Mouse (Mus musculus) spleen, postnatal 36 days (tissue): Measurements from ENCODE around the gene Muc20.

Experiments used
- DNase-seq, 2 experiments: peaks; one replicate each; pipeline ENCODE4 v3.0.0; 2022; ENCODE audit warnings: low spot score in 2 of 2, mixed read lengths in 1 of 2

Gene Muc20

DNA sequence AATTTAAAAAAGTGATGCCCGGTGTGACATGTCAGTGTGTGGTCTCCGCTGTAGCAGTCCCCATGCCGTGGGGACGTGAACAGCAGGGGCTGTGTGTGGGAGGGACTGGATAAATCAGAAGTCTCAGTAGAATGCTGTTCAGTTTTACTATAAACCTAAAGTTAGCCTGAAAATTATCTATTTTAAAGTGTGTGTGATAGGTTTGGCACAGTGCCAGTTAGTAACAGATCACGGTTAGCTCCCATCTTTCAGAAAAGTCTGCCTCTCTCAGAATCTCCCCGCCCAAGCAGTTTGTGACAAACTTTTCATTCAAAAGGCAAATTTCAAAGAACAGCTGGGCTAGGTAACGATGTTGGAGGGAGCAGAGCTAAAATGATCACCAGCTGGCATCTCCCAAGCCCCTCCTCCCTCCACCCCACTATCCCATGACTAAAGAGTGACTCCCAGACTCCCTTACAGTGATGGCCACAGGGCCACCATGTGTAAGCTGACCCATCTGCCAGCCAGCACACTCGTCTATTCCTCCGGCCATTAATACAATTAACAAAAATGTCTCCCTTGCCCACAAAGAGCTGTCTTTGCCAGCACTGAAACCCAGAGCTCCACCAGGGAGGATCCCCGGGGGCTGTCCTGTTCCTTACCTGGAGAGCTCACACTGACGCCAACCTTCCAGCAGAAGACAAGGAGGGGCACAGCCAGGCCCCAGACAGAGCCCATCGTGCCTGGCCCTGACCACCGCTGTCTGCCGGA is 384 bp downstream of the Muc20 start:
- DNase-seq: no peak

- no peak for DNase-seq
These were observed 2.1 kb downstream of the Muc20 start for GRCm38 (mm10) chr16:32795177-32795576.

DNA sequence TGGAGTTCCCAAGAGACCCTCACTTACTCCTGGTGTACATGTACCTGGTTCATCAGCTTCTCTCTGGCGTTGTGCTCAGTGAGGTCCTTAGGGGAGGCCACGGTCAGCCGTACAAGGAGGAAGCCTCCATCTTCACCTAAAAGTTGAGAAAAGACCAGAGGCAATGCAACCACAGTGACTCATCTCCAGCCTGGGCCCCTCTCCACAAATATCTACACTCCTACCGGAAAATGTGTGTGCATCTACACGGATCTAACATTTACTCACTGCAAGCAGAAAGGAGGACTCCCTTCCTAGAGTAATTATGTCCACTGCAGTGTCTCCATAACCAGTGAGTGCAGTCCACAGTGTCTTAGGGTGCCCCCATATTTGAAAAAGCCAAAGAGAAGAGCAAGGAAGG is 7.2 kb downstream of the Muc20 start:
- no peak for DNase-seq

GRCm38 (mm10) chr16:32784840-32785239 is 12.4 kb downstream of the Muc20 start:
- no peak for DNase-seq

GRCm38 (mm10) chr16:32783324-32784062 is 13.7 kb downstream of the Muc20 start:
- no peak for DNase-seq

DNA sequence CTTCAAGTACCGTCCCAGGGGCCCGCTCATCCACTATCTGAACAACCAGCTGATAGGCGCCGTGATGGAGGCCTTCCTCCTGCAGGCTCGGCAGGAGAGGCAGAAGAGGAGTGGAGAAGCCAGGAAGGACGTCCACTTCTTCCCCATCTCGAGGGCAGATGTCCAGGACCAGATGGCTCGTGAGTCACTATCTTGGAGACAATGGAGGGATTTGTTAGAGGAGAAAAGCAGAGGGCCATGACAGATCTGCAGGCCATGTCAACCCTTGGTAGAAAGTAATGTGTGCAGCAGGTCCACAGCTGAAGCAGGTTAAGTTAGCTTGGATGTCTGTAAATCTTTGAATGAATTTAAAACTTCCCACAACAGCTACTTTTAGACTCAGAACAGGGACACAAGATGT is 18.3 kb downstream of the Muc20 start:
- DNase-seq: no peak

DNA sequence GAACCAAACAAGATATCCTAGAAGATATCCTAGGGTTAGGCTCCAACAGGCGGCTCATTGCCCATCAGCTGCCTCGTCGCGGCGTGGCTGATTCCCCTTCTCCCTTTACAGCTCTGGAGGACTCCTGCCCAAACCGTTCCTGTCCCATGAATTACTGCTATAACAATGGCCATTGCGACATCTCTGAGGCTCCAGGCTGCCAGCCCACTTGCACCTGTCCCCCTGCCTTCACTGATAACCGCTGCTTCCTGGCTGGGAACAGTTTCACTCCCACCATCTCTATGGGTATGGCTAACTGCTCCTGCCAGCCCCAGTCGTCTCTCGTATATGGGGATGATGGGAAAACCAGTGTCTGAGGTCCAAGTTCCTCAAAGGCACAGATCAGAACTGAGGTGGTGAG is 20.6 kb downstream of the Muc20 start:
- no peak for DNase-seq

DNA sequence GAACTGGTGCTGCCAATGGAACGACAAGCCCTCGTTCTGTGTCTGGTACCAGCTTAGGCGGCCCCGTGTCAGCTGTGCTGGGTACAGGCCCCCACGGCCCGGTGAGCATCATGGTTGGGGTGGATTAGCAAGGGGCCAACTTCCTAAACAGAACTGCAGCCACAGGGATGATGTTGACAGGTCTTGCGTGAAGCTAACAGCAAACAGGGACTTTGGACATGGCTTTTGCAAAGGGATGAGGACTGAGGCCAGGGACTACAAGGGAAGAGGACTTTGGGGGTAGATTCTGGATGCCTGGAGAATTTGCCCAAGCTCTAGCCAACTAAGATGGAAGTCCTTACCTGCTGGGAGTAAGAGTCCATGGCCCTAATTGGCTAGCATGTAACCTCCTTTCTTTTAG is 30.3 kb downstream of the Muc20 start:
- no peak for DNase-seq

DNA sequence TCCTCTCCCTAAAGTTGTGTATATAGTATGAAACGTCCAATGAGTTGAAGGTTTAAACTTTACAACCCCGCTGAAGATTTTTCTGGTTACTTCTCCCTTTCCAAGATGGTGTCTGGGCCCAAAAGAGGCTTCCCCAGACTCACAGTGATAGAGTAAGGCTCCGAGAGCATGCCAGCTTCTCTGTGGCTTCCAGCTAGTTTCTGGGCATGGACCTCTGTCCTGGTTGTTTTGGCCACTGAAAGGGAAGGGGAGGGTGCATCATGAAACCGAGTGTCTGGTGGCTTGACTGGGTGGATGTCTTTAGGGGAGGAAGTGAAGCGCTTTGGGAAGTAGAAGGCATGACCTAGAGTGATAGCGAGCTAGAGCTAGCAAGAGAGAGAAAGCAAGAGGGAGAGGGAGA is 32.3 kb downstream of the Muc20 start:
- no peak for DNase-seq

GRCm38 (mm10) chr16:32764550-32764949 is 32.7 kb downstream of the Muc20 start:
- no peak for DNase-seq

GRCm38 (mm10) chr16:32750242-32751127 is 46.8 kb downstream of the Muc20 start:
- no peak for DNase-seq

GRCm38 (mm10) chr16:32745852-32746251 is 51.4 kb downstream of the Muc20 start:
- no peak for DNase-seq

DNA sequence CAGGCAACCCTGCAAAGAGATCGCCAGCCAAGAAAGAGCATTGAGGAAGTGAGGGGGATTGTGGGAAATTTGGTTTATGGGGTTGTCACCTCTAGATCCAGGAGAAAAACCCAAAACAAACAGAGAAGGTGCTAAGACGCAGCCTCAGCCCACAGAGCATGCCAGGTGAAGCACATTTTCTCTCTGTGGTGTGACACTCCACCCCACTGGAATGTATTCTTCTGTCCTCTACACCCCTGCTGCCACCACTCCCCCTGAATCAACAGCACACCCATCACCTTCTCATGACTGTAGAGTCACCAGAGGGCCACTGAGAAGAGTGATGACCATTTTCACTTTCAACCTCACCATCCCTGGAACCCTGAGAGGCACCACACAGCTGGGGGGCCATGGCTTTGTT is 54.5 kb downstream of the Muc20 start:
- DNase-seq: no peak

- no peak for DNase-seq
These were observed 55.9 kb downstream of the Muc20 start for GRCm38 (mm10) chr16:32741366-32741765.

DNA sequence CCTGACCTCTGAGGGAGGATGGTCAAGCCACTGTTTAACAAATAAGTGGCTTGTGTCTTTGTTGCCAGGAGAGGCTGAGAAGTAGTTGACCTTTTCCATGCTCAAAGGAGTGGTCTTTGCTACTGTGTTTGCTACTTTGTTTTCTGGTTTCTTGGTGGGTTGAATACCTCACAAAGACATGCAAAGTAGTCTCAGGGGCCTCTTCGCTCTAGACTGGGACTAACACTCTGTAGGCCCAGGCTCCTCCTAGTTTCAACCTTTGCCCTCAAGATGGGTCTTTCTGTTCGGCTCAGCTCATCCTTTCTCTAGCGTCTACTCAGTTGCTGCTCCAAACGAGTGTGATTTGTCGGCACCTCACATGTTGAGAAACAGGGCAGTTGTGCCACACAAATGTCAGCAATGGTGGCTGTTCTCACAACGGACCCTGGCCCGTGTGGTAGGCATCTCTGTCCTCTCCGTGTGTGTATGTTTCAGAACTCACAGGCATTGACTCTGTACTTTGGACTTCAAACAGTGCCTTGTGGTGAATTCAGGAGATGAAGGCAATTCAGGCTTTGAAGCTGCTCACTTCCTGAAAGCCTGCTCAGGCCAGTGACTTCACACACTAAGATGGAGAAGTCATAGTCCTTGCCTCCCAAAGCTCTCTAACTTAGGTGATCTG is 57.1 kb downstream of the Muc20 start:
- no peak for DNase-seq

GRCm38 (mm10) chr16:32736022-32736421 is 61.2 kb downstream of the Muc20 start:
- DNase-seq: no peak

DNA sequence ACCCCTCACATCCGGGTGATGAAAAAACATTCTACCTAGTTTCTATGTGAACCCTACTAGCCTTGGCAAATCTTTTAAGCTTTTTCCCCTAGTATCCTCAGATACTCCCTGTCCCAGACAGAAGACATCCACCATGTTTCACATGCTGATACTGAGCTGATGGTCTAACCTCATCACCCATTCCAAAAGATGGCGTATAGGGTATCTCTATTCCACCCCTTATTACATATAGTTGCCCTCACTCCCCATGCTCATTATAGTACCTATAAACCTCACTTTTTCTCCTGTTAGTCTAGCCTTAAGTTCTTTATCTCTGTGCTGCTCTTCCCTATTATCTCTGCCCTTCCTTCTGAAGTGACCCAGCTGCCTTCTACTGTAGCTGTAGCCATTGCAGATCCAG is 61.6 kb downstream of the Muc20 start, which contains the start of gene Muc4:
TSS of gene Muc4 (plus strand) at position 301 of the 400 bp plus-strand sequence.
- DNase-seq: no peak

GRCm38 (mm10) chr16:32733213-32733612 is 64.0 kb downstream of the Muc20 start:
- DNase-seq: no peak

DNA sequence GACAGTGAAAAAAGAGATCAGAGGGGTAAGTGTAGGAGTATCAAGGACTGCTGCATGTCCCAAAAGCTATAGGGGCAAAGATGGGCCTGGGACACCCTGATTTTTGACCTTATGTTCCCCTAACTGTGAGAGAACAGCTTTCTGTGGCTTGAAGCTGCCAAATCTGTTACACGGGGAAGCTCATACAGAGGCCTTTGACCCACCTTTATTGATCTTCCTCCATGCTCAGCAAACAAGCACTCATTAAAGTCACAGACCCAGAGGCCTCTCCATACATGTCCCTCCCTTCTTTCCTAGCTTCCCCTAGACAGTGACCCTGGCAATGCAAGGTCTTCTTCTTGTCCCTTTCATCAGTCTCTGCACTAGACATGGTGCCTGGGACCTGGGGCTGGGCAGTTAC is 68.5 kb downstream of the Muc20 start:
- DNase-seq: no peak

- no peak for DNase-seq
These were observed 69.0 kb downstream of the Muc20 start for GRCm38 (mm10) chr16:32728240-32728639.
